Mouse (Mus musculus): ENCODE data around the gene H2-D1. TPM values are rescaled to one million over a fixed set of nuclear protein-coding genes. Genes with fewer than 3 reads are reported as not detected.

H2-D1 gene
- total RNA-seq, 1 experiment from 2014 or later = 4,272 TPM

GRCm38 (mm10) chr17:35236996-35237395, 25.5 kb upstream of the H2-D1 start:
- ATAC-seq (replicated peaks; ENCODE audit: insufficient number of reproducible peaks, low FRiP score, low TSS enrichment, poor library complexity, severe bottlenecking) = no peak

- no peak for ATAC-seq (replicated peaks; ENCODE audit: insufficient number of reproducible peaks, low FRiP score, low TSS enrichment, poor library complexity, severe bottlenecking)
Observed at GRCm38 (mm10) chr17:35237504-35237903, 25.0 kb upstream of the H2-D1 start.

GRCm38 (mm10) chr17:35239700-35240099, 22.8 kb upstream of the H2-D1 start:
- ATAC-seq (replicated peaks; ENCODE audit: insufficient number of reproducible peaks, low FRiP score, low TSS enrichment, poor library complexity, severe bottlenecking) = no peak

GRCm38 (mm10) chr17:35240384-35241304, 21.9 kb upstream of the H2-D1 start:
- no peak for ATAC-seq (replicated peaks; ENCODE audit: insufficient number of reproducible peaks, low FRiP score, low TSS enrichment, poor library complexity, severe bottlenecking)

- peak; percentile 55 for ATAC-seq (replicated peaks; ENCODE audit: insufficient number of reproducible peaks, low FRiP score, low TSS enrichment, poor library complexity, severe bottlenecking)
Observed at GRCm38 (mm10) chr17:35241305-35242014, 21.1 kb upstream of the H2-D1 start, which contains the start of gene Ddx39b. Gene Ddx39b, plus strand, starts transcription at chr17:35241746.

GRCm38 (mm10) chr17:35242015-35242941, 20.3 kb upstream of the H2-D1 start:
- peak; percentile 36 for ATAC-seq (replicated peaks; ENCODE audit: insufficient number of reproducible peaks, low FRiP score, low TSS enrichment, poor library complexity, severe bottlenecking)

GRCm38 (mm10) chr17:35243086-35243485, 19.4 kb upstream of the H2-D1 start:
- ATAC-seq (replicated peaks; ENCODE audit: insufficient number of reproducible peaks, low FRiP score, low TSS enrichment, poor library complexity, severe bottlenecking) = no peak

GRCm38 (mm10) chr17:35244999-35245398, 17.5 kb upstream of the H2-D1 start:
- no peak for ATAC-seq (replicated peaks; ENCODE audit: insufficient number of reproducible peaks, low FRiP score, low TSS enrichment, poor library complexity, severe bottlenecking)

- no peak for ATAC-seq (replicated peaks; ENCODE audit: insufficient number of reproducible peaks, low FRiP score, low TSS enrichment, poor library complexity, severe bottlenecking)
Observed at GRCm38 (mm10) chr17:35245731-35246623, 16.6 kb upstream of the H2-D1 start.

- ATAC-seq (replicated peaks; ENCODE audit: insufficient number of reproducible peaks, low FRiP score, low TSS enrichment, poor library complexity, severe bottlenecking) = no peak
Observed at GRCm38 (mm10) chr17:35247144-35247543, 15.4 kb upstream of the H2-D1 start.

- no peak for ATAC-seq (replicated peaks; ENCODE audit: insufficient number of reproducible peaks, low FRiP score, low TSS enrichment, poor library complexity, severe bottlenecking)
Observed at GRCm38 (mm10) chr17:35248986-35249385, 13.5 kb upstream of the H2-D1 start.

- no peak for ATAC-seq (replicated peaks; ENCODE audit: insufficient number of reproducible peaks, low FRiP score, low TSS enrichment, poor library complexity, severe bottlenecking)
Observed at GRCm38 (mm10) chr17:35249451-35250197, 12.9 kb upstream of the H2-D1 start.

- ATAC-seq (replicated peaks; ENCODE audit: insufficient number of reproducible peaks, low FRiP score, low TSS enrichment, poor library complexity, severe bottlenecking) = no peak
Observed at GRCm38 (mm10) chr17:35250348-35251120, 12.0 kb upstream of the H2-D1 start.

- ATAC-seq (replicated peaks; ENCODE audit: insufficient number of reproducible peaks, low FRiP score, low TSS enrichment, poor library complexity, severe bottlenecking) = no peak
Observed at GRCm38 (mm10) chr17:35251162-35251719, 11.3 kb upstream of the H2-D1 start.

- ATAC-seq (replicated peaks; ENCODE audit: insufficient number of reproducible peaks, low FRiP score, low TSS enrichment, poor library complexity, severe bottlenecking) = no peak
Observed at GRCm38 (mm10) chr17:35251981-35252380, 10.5 kb upstream of the H2-D1 start.

GRCm38 (mm10) chr17:35252619-35253292, 9.8 kb upstream of the H2-D1 start:
- no peak for ATAC-seq (replicated peaks; ENCODE audit: insufficient number of reproducible peaks, low FRiP score, low TSS enrichment, poor library complexity, severe bottlenecking)
